ENCODE assay signal across 13 mouse cellular contexts in genomic region chr13:29414878-29415277, GRCm38 (mm10).
DNase-seq lines count a peak whose midpoint lies in the region; ATAC-seq and TF ChIP-seq lines count a peak whose summit lies in the region.
"Had no signal": no experiment of that assay in that cellular context is flagged by ENCODE, and none has a peak within 500 bp of the region (broad histone marks: within the 10 kb centered on the region; RNA-seq: fewer than 3 reads in every experiment).

No protein-coding gene starts in this region.

- H3K9me3 ChIP-seq in forebrain, embryonic 15.5 days, result no peaks in the 10 kb centered on the region
- no peaks in the 10 kb centered on the region for H3K9me3 ChIP-seq in hindbrain, embryonic 11.5 days (ENCODE audit: control insufficient read depth, low read length)
- H3K9me3 ChIP-seq in midbrain, embryonic 15.5 days, result no peaks in the 10 kb centered on the region
- H3K9me3 ChIP-seq in intestine, postnatal 0 days (ENCODE audit: control insufficient read depth), result no peaks in the 10 kb centered on the region
- H3K9me3 ChIP-seq: embryonic facial prominence, embryonic 15.5 days had no signal

- H3K27ac ChIP-seq in forebrain, embryonic 15.5 days (replicated peaks), result peak overlapping the region; percentile 86
- peak overlapping the region; percentile 92 for H3K27ac ChIP-seq in hindbrain, embryonic 11.5 days (ENCODE audit: low read depth, low read length)
- H3K27ac ChIP-seq in midbrain, embryonic 15.5 days, result peak overlapping the region; percentile 77
- no peak overlapping the region for H3K27ac ChIP-seq in intestine, postnatal 0 days (ENCODE audit: low read depth, low read length)
- H3K27ac ChIP-seq: embryonic facial prominence, embryonic 15.5 days had no signal

- WGBS in forebrain, embryonic 15.5 days, result 29% methylated on average over 6 of the region's 6 CpGs
- WGBS in hindbrain, embryonic 11.5 days, result 48% methylated on average over 6 of the region's 6 CpGs
- WGBS in midbrain, embryonic 15.5 days, result 28% methylated on average over 6 of the region's 6 CpGs
- 66% methylated on average over 6 of the region's 6 CpGs for WGBS in intestine, postnatal 0 days

- no peak for TF ChIP-seq CTCF in intestine, postnatal 0 days (IDR thresholded peaks at IDR 0.05; ENCODE audit: low read depth)

- no peak overlapping the region for H3K4me2 ChIP-seq in forebrain, embryonic 15.5 days (replicated peaks)
- H3K4me2 ChIP-seq in hindbrain, embryonic 11.5 days (replicated peaks; ENCODE audit: low read depth, low read length), result no peak overlapping the region
- no peak overlapping the region for H3K4me2 ChIP-seq in midbrain, embryonic 15.5 days
- H3K4me2 ChIP-seq in intestine, postnatal 0 days (replicated peaks; ENCODE audit: low read depth), result no peak overlapping the region
- H3K4me2 ChIP-seq: embryonic facial prominence, embryonic 15.5 days had no signal

- no peaks in the 10 kb centered on the region for H3K36me3 ChIP-seq in forebrain, embryonic 15.5 days
- H3K36me3 ChIP-seq in hindbrain, embryonic 11.5 days (ENCODE audit: control insufficient read depth, insufficient read depth, low read length), result no peaks in the 10 kb centered on the region
- no peaks in the 10 kb centered on the region for H3K36me3 ChIP-seq in midbrain, embryonic 15.5 days (replicated peaks)
- H3K36me3 ChIP-seq in intestine, postnatal 0 days (ENCODE audit: control insufficient read depth, insufficient read depth), result no peaks in the 10 kb centered on the region
- H3K36me3 ChIP-seq: embryonic facial prominence, embryonic 15.5 days had no signal

- H3K4me3 ChIP-seq in forebrain, embryonic 15.5 days, result no peak overlapping the region
- H3K4me3 ChIP-seq in hindbrain, embryonic 11.5 days (ENCODE audit: low read depth, low read length), result no peak overlapping the region
- no peak overlapping the region for H3K4me3 ChIP-seq in midbrain, embryonic 15.5 days
- no peak overlapping the region for H3K4me3 ChIP-seq in intestine, postnatal 0 days (ENCODE audit: low read depth, low read length)
- H3K4me3 ChIP-seq: embryonic facial prominence, embryonic 15.5 days had no signal

- peaks cover 35% of the 10 kb centered on the region for H3K4me1 ChIP-seq in forebrain, embryonic 15.5 days
- H3K4me1 ChIP-seq in hindbrain, embryonic 11.5 days (replicated peaks; ENCODE audit: control insufficient read depth, insufficient read depth, low read length), result peaks cover 5% of the 10 kb centered on the region
- H3K4me1 ChIP-seq in midbrain, embryonic 15.5 days, result peaks cover 35% of the 10 kb centered on the region
- H3K4me1 ChIP-seq in intestine, postnatal 0 days (replicated peaks; ENCODE audit: control insufficient read depth, insufficient read depth, low read length), result no peaks in the 10 kb centered on the region

- no peak for ATAC-seq in forebrain, embryonic 15.5 days (replicated peaks)
- ATAC-seq in hindbrain, embryonic 11.5 days (ENCODE audit: low FRiP score), result no peak
- peak; percentile 53 for ATAC-seq in midbrain, embryonic 15.5 days (replicated peaks)
- ATAC-seq in intestine, postnatal 0 days, result no peak
- ATAC-seq: inflammation-experienced regulatory T-cells, adult 6 months had no signal

- no peaks in the 10 kb centered on the region for H3K27me3 ChIP-seq in forebrain, embryonic 15.5 days
- H3K27me3 ChIP-seq in hindbrain, embryonic 11.5 days (ENCODE audit: control insufficient read depth, insufficient read depth, low read length), result no peaks in the 10 kb centered on the region
- H3K27me3 ChIP-seq in midbrain, embryonic 15.5 days (replicated peaks), result no peaks in the 10 kb centered on the region
- H3K27me3 ChIP-seq in intestine, postnatal 0 days (replicated peaks; ENCODE audit: control insufficient read depth, insufficient read depth, low read length), result no peaks in the 10 kb centered on the region
- H3K27me3 ChIP-seq: CH12.LX; embryonic facial prominence, embryonic 15.5 days had no signal

- no peak overlapping the region for H3K9ac ChIP-seq in forebrain, embryonic 15.5 days (replicated peaks)
- H3K9ac ChIP-seq in hindbrain, embryonic 11.5 days (ENCODE audit: low read depth, low read length), result no peak overlapping the region
- H3K9ac ChIP-seq in midbrain, embryonic 15.5 days, result no peak overlapping the region
- no peak overlapping the region for H3K9ac ChIP-seq in intestine, postnatal 0 days (ENCODE audit: low read depth, low read length)
- H3K9ac ChIP-seq: embryonic facial prominence, embryonic 15.5 days had no signal

- DNase-seq in gastrocnemius, postnatal 10 days, result peak; percentile 13
- no peak for DNase-seq in gastrocnemius, adult 8-10 months (ENCODE audit: low spot score in 2 of 2)
- DNase-seq in hindbrain, embryonic 11.5 days (ENCODE audit: low spot score), result peak; percentile 29
- no peak for DNase-seq in adrenal gland, postnatal 25 days
- DNase-seq in adrenal gland, postnatal 10 days, result no peak
- DNase-seq: layer of hippocampus, postnatal 36 days; lung, adult 18-20 months had no signal

Comparison
In these comparisons a context has a peak if more than half of its experiments do, and no peak if none do; other contexts are left out.
1. DNase-seq: peak in gastrocnemius, postnatal 10 days (single experiment) and hindbrain, embryonic 11.5 days (single experiment); none in gastrocnemius, adult 8-10 months (0 of 2), adrenal gland, postnatal 25 days (single experiment) and adrenal gland, postnatal 10 days (single experiment).